Mouse (Mus musculus) midbrain, postnatal 0 days (tissue): ENCODE measurements at regions not wholly inside any gene's neighbourhood (a gene's known extent, or its start where the extent isn't known, plus 50 kb on each side); places are given as distances from the start of the nearest gene placed in this dataset.

Source experiments
- ATAC-seq: fragments of 200-750 bp; cut with Nextera tagmentation; 2 replicates; pipeline ENCODE4 v1.8.0; 2017; ENCODE audit warnings: moderate number of reproducible peaks, mild to moderate bottlenecking, moderate TSS enrichment, moderate library complexity; ENCODE audit not compliant: low FRiP score
- DNase-seq: peaks from one replicate; pipeline ENCODE4 v3.0.0-alpha.2; 2015; ENCODE audit warnings: low spot score
- H3K27ac ChIP-seq: fragments of 300-500 bp; sonication (generic); 2 replicates; pipeline ENCODE4 v1.5.1; 2014; ENCODE audit warnings: low read depth, mild to moderate bottlenecking, low read length, mixed read lengths
- H3K27me3 ChIP-seq: fragments of 300-500 bp; sonication (generic); 2 replicates; pipeline ENCODE4 v1.6.1; 2014; ENCODE audit warnings: low read length, control low read depth, mixed read lengths; ENCODE audit not compliant: insufficient read depth
- H3K36me3 ChIP-seq: fragments of 300-500 bp; sonication (generic); 2 replicates; pipeline ENCODE4 v1.6.1; 2014; ENCODE audit warnings: low read length, control low read depth, mixed read lengths; ENCODE audit not compliant: insufficient read depth
- H3K4me1 ChIP-seq: fragments of 300-500 bp; sonication (generic); 2 replicates; pipeline ENCODE4 v1.6.1; 2014; ENCODE audit warnings: mild to moderate bottlenecking, control low read depth, antibody characterized with exemption, low read length, mixed read lengths; ENCODE audit not compliant: insufficient read depth
- H3K4me2 ChIP-seq: fragments of 300-500 bp; sonication (generic); 2 replicates; pipeline ENCODE4 v1.6.1; 2014; ENCODE audit warnings: low read depth, mild to moderate bottlenecking, low read length, mixed read lengths; ENCODE audit not compliant: poor library complexity, severe bottlenecking
- H3K4me3 ChIP-seq: fragments of 300-500 bp; sonication (generic); 2 replicates; pipeline ENCODE4 v1.5.1; 2014; ENCODE audit warnings: low read depth, mild to moderate bottlenecking, low read length, moderate library complexity
- H3K9ac ChIP-seq: fragments of 300-500 bp; sonication (generic); replicated peaks from 2 replicates; pipeline ENCODE4 v1.6.1; 2014; ENCODE audit warnings: mild to moderate bottlenecking, low read length, moderate library complexity, mixed read lengths; ENCODE audit not compliant: poor library complexity, severe bottlenecking
- H3K9me3 ChIP-seq: fragments of 300-500 bp; sonication (generic); 2 replicates; pipeline ENCODE4 v1.6.1; 2016; ENCODE audit warnings: low read length, control low read depth
- CTCF ChIP-seq: IDR thresholded peaks from 2 replicates; pipeline ENCODE4 v1.5.1; 2016; ENCODE audit warnings: antibody characterized with exemption, mild to moderate bottlenecking
- WGBS: fragments of 180-500 bp; shearing (Covaris S2); extraction: QIAGEN DNeasy Blood & Tissue Kit; methylation state at CpG from one replicate; pipeline ENCODE4 v1.1.7; 2014; 5-methylcytosine and 5-hydroxymethylcytosine counted together

- no peak for ATAC-seq
- no peak overlapping the region for H3K4me3 ChIP-seq
- no peak overlapping the region for H3K9ac ChIP-seq
- no peak overlapping the region for H3K4me2 ChIP-seq
- DNase-seq: no peak
- H3K27me3 ChIP-seq: no peaks in the 10 kb centered on the region
- H3K36me3 ChIP-seq: no peaks in the 10 kb centered on the region
- no peaks in the 10 kb centered on the region for H3K9me3 ChIP-seq
- 82% methylated on average over 1 of the region's 1 CpGs for WGBS
- TF ChIP-seq CTCF: no peak
- H3K4me1 ChIP-seq: no peaks in the 10 kb centered on the region
- H3K27ac ChIP-seq: no peak overlapping the region
Measured at GRCm38 (mm10) chr6:55578051-55578450, 103.0 kb downstream of the Neurod6 start.

GRCm38 (mm10) chr6:55567521-55567920 lies 113.5 kb downstream of the Neurod6 start:
- WGBS: 84% methylated on average over 2 of the region's 2 CpGs
- H3K27me3 ChIP-seq: no peaks in the 10 kb centered on the region
- no peaks in the 10 kb centered on the region for H3K36me3 ChIP-seq
- no peak overlapping the region for H3K9ac ChIP-seq
- no peak for DNase-seq
- ATAC-seq: no peak
- no peak overlapping the region for H3K27ac ChIP-seq
- no peaks in the 10 kb centered on the region for H3K4me1 ChIP-seq
- no peak overlapping the region for H3K4me2 ChIP-seq
- TF ChIP-seq CTCF: no peak
- no peak overlapping the region for H3K4me3 ChIP-seq
- H3K9me3 ChIP-seq: no peaks in the 10 kb centered on the region

GRCm38 (mm10) chr6:55565260-55566209 lies 113.8 kb downstream of the Adcyap1r1 start:
- Histone ChIP-seq H3K36me3 (no peaks in the 10 kb centered on the region), H3K27ac (no peak overlapping the region), H3K9me3 (no peaks in the 10 kb centered on the region), H3K4me2 (no peak overlapping the region), H3K4me1 (no peaks in the 10 kb centered on the region), H3K9ac (no peak overlapping the region), H3K27me3 (no peaks in the 10 kb centered on the region), H3K4me3 (no peak overlapping the region)
- no peak for TF ChIP-seq CTCF
- 45% methylated on average over 14 of the region's 14 CpGs for WGBS
- DNase-seq (no peak), ATAC-seq (peak; percentile 47; the same call in 1 of the 2 replicates)

DNA sequence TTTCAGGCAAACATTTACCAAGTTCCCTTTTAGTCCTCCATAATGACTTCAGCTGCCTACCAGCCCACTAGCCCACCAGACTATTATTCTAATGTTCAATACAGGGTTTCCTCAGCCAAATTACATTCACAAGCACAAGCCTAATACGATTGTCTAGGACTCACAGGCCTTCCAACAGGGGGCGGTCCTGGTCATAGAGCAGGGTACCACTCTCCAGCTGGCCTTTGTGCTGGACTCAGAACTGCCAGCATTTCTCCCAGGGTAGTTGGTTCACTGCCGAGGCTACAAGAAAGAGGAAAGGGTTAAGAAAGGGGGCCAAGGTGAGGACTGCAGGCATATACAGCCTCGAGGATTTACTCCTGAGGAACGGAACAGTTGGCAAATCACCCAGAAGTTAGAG lies 108.8 kb downstream of the Adcyap1r1 start:
- no peak for ATAC-seq
- 55% methylated on average over 5 of the region's 5 CpGs for WGBS
- Histone ChIP-seq H3K4me2 (no peak overlapping the region), H3K4me1 (no peaks in the 10 kb centered on the region), H3K27ac (no peak overlapping the region), H3K36me3 (no peaks in the 10 kb centered on the region), H3K9ac (no peak overlapping the region), H3K4me3 (no peak overlapping the region), H3K27me3 (no peaks in the 10 kb centered on the region), H3K9me3 (no peaks in the 10 kb centered on the region)
- peak; percentile 25 for TF ChIP-seq CTCF
- DNase-seq: peak; percentile 21

- TF ChIP-seq CTCF: no peak
- ATAC-seq: no peak
- 91% methylated on average over 11 of the region's 11 CpGs for WGBS
- H3K4me1 ChIP-seq: no peaks in the 10 kb centered on the region
- H3K27me3 ChIP-seq: no peaks in the 10 kb centered on the region
- H3K36me3 ChIP-seq: no peaks in the 10 kb centered on the region
- no peaks in the 10 kb centered on the region for H3K9me3 ChIP-seq
- DNase-seq: no peak
- H3K4me3 ChIP-seq: no peak overlapping the region
- no peak overlapping the region for H3K27ac ChIP-seq
- H3K4me2 ChIP-seq: no peak overlapping the region
- no peak overlapping the region for H3K9ac ChIP-seq
Measured at GRCm38 (mm10) chr6:55559797-55560196, 108.0 kb downstream of the Adcyap1r1 start.
